Mouse (Mus musculus) lung, postnatal 25 days (tissue): ENCODE results near the gene Scnn1b.

ENCODE experiments used
- DNase-seq: peaks from one replicate; pipeline ENCODE4 v3.0.0; 2022; ENCODE audit warnings: low spot score

Gene Scnn1b

DNA sequence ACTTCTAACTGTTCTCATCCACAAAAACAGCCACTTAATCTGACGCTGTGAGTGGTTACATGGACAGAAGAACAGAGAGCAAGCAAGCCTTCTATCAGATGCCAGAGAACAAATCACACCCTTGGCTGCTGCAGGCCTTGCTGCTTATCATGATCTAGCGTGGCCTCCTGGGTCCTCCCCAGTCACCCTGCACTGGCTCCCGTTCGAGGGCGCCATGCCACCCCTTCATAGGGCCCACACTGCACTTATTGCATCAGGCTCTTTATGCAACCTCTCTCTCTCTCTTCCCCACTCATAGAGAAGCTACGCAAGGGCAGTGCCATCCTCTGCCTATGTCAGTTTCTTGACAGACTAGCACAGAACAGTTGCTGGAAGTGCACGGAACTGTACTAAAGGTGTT lies 101.3 kb downstream of the Scnn1b start:
- DNase-seq: no peak
